Mouse (Mus musculus) hindbrain, postnatal 0 days (tissue): Measurements from ENCODE around the gene Sh3bgrl. TPM values are rescaled to one million over a fixed set of nuclear protein-coding genes. Genes with fewer than 3 reads are reported as not detected.

Source experiments
- ATAC-seq: fragments of 200-750 bp; cut with Nextera tagmentation; 2 replicates; pipeline ENCODE4 v1.8.0; 2017; ENCODE audit warnings: mild to moderate bottlenecking, moderate TSS enrichment, moderate library complexity
- DNase-seq: peaks from one replicate; pipeline ENCODE4 v3.0.0-alpha.2; 2015; ENCODE audit warnings: low spot score
- H3K27ac ChIP-seq: fragments of 300-500 bp; sonication (generic); 2 replicates; pipeline ENCODE4 v1.5.1; 2014; ENCODE audit warnings: mild to moderate bottlenecking
- H3K27me3 ChIP-seq: fragments of 300-500 bp; sonication (generic); 2 replicates; pipeline ENCODE4 v1.6.1; 2014; ENCODE audit warnings: low read length, mixed read lengths; ENCODE audit not compliant: insufficient read depth
- H3K36me3 ChIP-seq: fragments of 300-500 bp; sonication (generic); 2 replicates; pipeline ENCODE4 v1.6.1; 2014; ENCODE audit warnings: low read length, mixed read lengths; ENCODE audit not compliant: insufficient read depth
- H3K4me1 ChIP-seq: fragments of 300-500 bp; sonication (generic); 2 replicates; pipeline ENCODE4 v1.6.1; 2014; ENCODE audit warnings: antibody characterized with exemption, low read length, mixed read lengths; ENCODE audit not compliant: insufficient read depth
- H3K4me2 ChIP-seq: fragments of 300-500 bp; sonication (generic); 2 replicates; pipeline ENCODE4 v1.6.1; 2014; ENCODE audit warnings: low read depth, mild to moderate bottlenecking, low read length, moderate library complexity, mixed read lengths
- H3K4me3 ChIP-seq: fragments of 300-500 bp; sonication (generic); 2 replicates; pipeline ENCODE4 v1.5.1; 2014; ENCODE audit warnings: low read length
- H3K9ac ChIP-seq: fragments of 300-500 bp; sonication (generic); replicated peaks from 2 replicates; pipeline ENCODE4 v1.6.1; 2014; ENCODE audit warnings: mild to moderate bottlenecking, low read length, moderate library complexity, mixed read lengths
- H3K9me3 ChIP-seq: fragments of 300-500 bp; sonication (generic); 2 replicates; pipeline ENCODE4 v1.6.1; 2016; ENCODE audit warnings: low read length, mixed read lengths
- CTCF ChIP-seq: IDR thresholded peaks from 2 replicates; pipeline ENCODE4 v1.5.1; 2016; ENCODE audit warnings: antibody characterized with exemption, control low read depth, low read depth
- WGBS: fragments of 180-500 bp; shearing (Covaris S2); extraction: QIAGEN DNeasy Blood & Tissue Kit; methylation state at CpG from one replicate; pipeline ENCODE4 v1.1.7; 2014; 5-methylcytosine and 5-hydroxymethylcytosine counted together
- polyA plus RNA-seq: library from polyadenylated mRNA; unstranded; fragments of >200 nt; fragmentation: Nextera tagmentation; extraction: Ambion mirVana; gene quantifications from 2 replicates; pipeline ENCODE4 v1.2.1, GENCODE M21; 2015
- total RNA-seq: library from RNA; depleted of rRNA; stranded (reverse); fragments of >200 nt; gene quantifications from 2 replicates; pipeline ENCODE4 v1.2.3, GENCODE M21; 2014

Gene Sh3bgrl
- total and polyA plus RNA-seq, 2 experiments from 2014 or later, result 66.8 to 143 TPM

GRCm38 (mm10) chrX:109119829-109120826 lies 25.0 kb downstream of the Sh3bgrl start:
- TF ChIP-seq CTCF, result no peak
- DNase-seq (no peak), ATAC-seq (0 out of 2 replicates have a peak, but pooled peaks have one; percentile 47)
- no peak overlapping the region for H3K4me2 ChIP-seq
- 81% methylated on average over 14 of the region's 14 CpGs for WGBS
- no peak overlapping the region for H3K27ac ChIP-seq
- H3K4me3 ChIP-seq, result no peak overlapping the region
- no peaks in the 10 kb centered on the region for H3K4me1 ChIP-seq
- H3K9ac ChIP-seq, result no peak overlapping the region
- no peaks in the 10 kb centered on the region for H3K27me3 ChIP-seq
- H3K9me3 ChIP-seq, result no peaks in the 10 kb centered on the region
- H3K36me3 ChIP-seq, result no peaks in the 10 kb centered on the region

- no peak overlapping the region for H3K27ac ChIP-seq
- H3K9me3 ChIP-seq, result no peaks in the 10 kb centered on the region
- DNase-seq (no peak), ATAC-seq (no peak)
- H3K36me3 ChIP-seq, result no peaks in the 10 kb centered on the region
- 41% methylated on average over 9 of the region's 9 CpGs for WGBS
- H3K4me3 ChIP-seq, result no peak overlapping the region
- no peaks in the 10 kb centered on the region for H3K27me3 ChIP-seq
- H3K4me2 ChIP-seq, result no peak overlapping the region
- no peak for TF ChIP-seq CTCF
- H3K4me1 ChIP-seq, result no peaks in the 10 kb centered on the region
- H3K9ac ChIP-seq, result no peak overlapping the region
Observed at GRCm38 (mm10) chrX:109121161-109121560, 26.0 kb downstream of the Sh3bgrl start.

GRCm38 (mm10) chrX:109122670-109123069 lies 27.5 kb downstream of the Sh3bgrl start:
- WGBS, result 48% methylated on average over 1 of the region's 1 CpGs
- H3K4me1 ChIP-seq, result no peaks in the 10 kb centered on the region
- no peak for TF ChIP-seq CTCF

GRCm38 (mm10) chrX:109123762-109124161 lies 28.6 kb downstream of the Sh3bgrl start:
- no peak overlapping the region for H3K4me3 ChIP-seq
- H3K9me3 ChIP-seq, result no peaks in the 10 kb centered on the region
- H3K27me3 ChIP-seq, result no peaks in the 10 kb centered on the region
- no peak for TF ChIP-seq CTCF
- H3K27ac ChIP-seq, result no peak overlapping the region
- H3K4me2 ChIP-seq, result no peak overlapping the region
- no peaks in the 10 kb centered on the region for H3K36me3 ChIP-seq
- H3K9ac ChIP-seq, result no peak overlapping the region
- no peaks in the 10 kb centered on the region for H3K4me1 ChIP-seq
- ATAC-seq, result no peak
- no peak for DNase-seq

More at GRCm38 (mm10) chrX:109122670-109123069, 27.5 kb downstream of the Sh3bgrl start:
- Histone ChIP-seq H3K9me3 (no peaks in the 10 kb centered on the region), H3K27ac (no peak overlapping the region), H3K36me3 (no peaks in the 10 kb centered on the region), H3K4me3 (no peak overlapping the region), H3K4me2 (no peak overlapping the region), H3K27me3 (no peaks in the 10 kb centered on the region), H3K9ac (no peak overlapping the region)
- DNase-seq (no peak), ATAC-seq (no peak)

GRCm38 (mm10) chrX:109126847-109127246 lies 31.7 kb downstream of the Sh3bgrl start:
- H3K27me3 ChIP-seq, result no peaks in the 10 kb centered on the region
- WGBS, result 85% methylated on average over 1 of the region's 1 CpGs
- ATAC-seq (no peak), DNase-seq (no peak)
- no peak overlapping the region for H3K27ac ChIP-seq
- no peak overlapping the region for H3K4me2 ChIP-seq
- no peak overlapping the region for H3K9ac ChIP-seq
- TF ChIP-seq CTCF, result no peak
- no peaks in the 10 kb centered on the region for H3K9me3 ChIP-seq
- no peak overlapping the region for H3K4me3 ChIP-seq
- H3K36me3 ChIP-seq, result no peaks in the 10 kb centered on the region
- no peaks in the 10 kb centered on the region for H3K4me1 ChIP-seq

- TF ChIP-seq CTCF, result no peak
- Histone ChIP-seq H3K9ac (no peak overlapping the region), H3K27ac (no peak overlapping the region), H3K36me3 (no peaks in the 10 kb centered on the region), H3K4me1 (no peaks in the 10 kb centered on the region), H3K4me3 (no peak overlapping the region), H3K9me3 (no peaks in the 10 kb centered on the region), H3K27me3 (no peaks in the 10 kb centered on the region), H3K4me2 (no peak overlapping the region)
- 62% methylated on average over 7 of the region's 7 CpGs for WGBS
- ATAC-seq (no peak), DNase-seq (no peak)
Observed at GRCm38 (mm10) chrX:109127551-109128088, 32.5 kb downstream of the Sh3bgrl start.
